ENCODE assay signal across 14 mouse cellular contexts in genomic region chr3:137846552-137846951, GRCm38 (mm10).
"Had no signal": no experiment of that assay in that cellular context is flagged by ENCODE, and none has a peak within 500 bp of the region (broad histone marks: within the 10 kb centered on the region; RNA-seq: fewer than 3 reads in every experiment).

No protein-coding gene starts in this region.

- H3K9me3 ChIP-seq: limb, embryonic 15.5 days; liver, embryonic 12.5 days; midbrain, embryonic 10.5 days; neural tube, embryonic 15.5 days had no signal

- DNase-seq: kidney, adult 8-10 months; kidney, postnatal 36 days; lung, embryonic 14.5 days; lung, postnatal 10 days; retina, postnatal 1 day; right cerebral cortex, postnatal 4 days; spleen, adult 18-20 months; thymus, postnatal 4 days had no signal

- H3K27me3 ChIP-seq: limb, embryonic 15.5 days; liver, embryonic 12.5 days; neural tube, embryonic 15.5 days had no signal

- H3K36me3 ChIP-seq: limb, embryonic 15.5 days; liver, embryonic 12.5 days; midbrain, embryonic 10.5 days; neural tube, embryonic 15.5 days had no signal

- H3K4me1 ChIP-seq: limb, embryonic 15.5 days; neural tube, embryonic 15.5 days had no signal

- H3K9ac ChIP-seq: limb, embryonic 15.5 days; liver, embryonic 12.5 days; lung, embryonic 14.5 days; neural tube, embryonic 15.5 days had no signal

- H3K27ac ChIP-seq: limb, embryonic 15.5 days; liver, embryonic 12.5 days; midbrain, embryonic 10.5 days; neural tube, embryonic 15.5 days had no signal

- ATAC-seq: intestine, postnatal 0 days; liver, embryonic 12.5 days; midbrain, embryonic 16.5 days had no signal

- H3K4me3 ChIP-seq: limb, embryonic 15.5 days; liver, embryonic 12.5 days; midbrain, embryonic 10.5 days; neural tube, embryonic 15.5 days had no signal
